In the genomic region with DNA sequence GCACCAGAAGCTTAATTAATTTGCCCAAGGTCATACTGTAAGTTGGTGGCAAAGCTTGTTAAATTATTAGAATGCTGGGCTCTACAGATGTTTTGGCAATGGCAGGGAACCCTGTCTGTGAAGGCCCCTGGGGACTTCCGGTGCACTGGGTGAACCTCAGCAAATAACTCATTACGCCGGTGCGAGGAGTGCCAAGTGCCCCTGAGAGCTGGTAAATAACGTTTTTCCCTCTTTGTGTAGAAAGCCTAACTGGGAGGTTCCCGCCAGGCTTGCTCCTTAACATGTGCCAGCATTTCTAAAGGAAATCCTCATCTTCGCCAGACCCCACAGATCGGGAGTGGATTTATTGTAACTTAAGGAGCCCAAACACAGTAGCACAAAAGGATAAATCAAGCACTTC, we compare ENCODE assay signal across 15 mouse cellular contexts.
DNase-seq lines count a peak whose midpoint lies in the region; ATAC-seq lines count a peak whose summit lies in the region.
"Had no signal": no experiment of that assay in that cellular context is flagged by ENCODE, and none has a peak within 500 bp of the region (broad histone marks: within the 10 kb centered on the region; RNA-seq: fewer than 3 reads in every experiment).

No protein-coding gene starts in this region.

- no peak overlapping the region for H3K4me2 ChIP-seq in embryonic facial prominence, embryonic 14.5 days (ENCODE audit: low read depth, low read length)
- H3K4me2 ChIP-seq in kidney, embryonic 15.5 days, result no peak overlapping the region

- H3K9me3 ChIP-seq in embryonic facial prominence, embryonic 14.5 days (ENCODE audit: control insufficient read depth, low read length), result no peaks in the 10 kb centered on the region
- no peaks in the 10 kb centered on the region for H3K9me3 ChIP-seq in embryonic facial prominence, embryonic 10.5 days
- H3K9me3 ChIP-seq in kidney, embryonic 15.5 days (replicated peaks), result no peaks in the 10 kb centered on the region

- H3K27me3 ChIP-seq in embryonic facial prominence, embryonic 14.5 days (replicated peaks; ENCODE audit: control insufficient read depth, insufficient read depth, low read length), result no peaks in the 10 kb centered on the region
- no peaks in the 10 kb centered on the region for H3K27me3 ChIP-seq in embryonic facial prominence, embryonic 10.5 days (replicated peaks; ENCODE audit: low read depth, poor library complexity, severe bottlenecking)
- no peaks in the 10 kb centered on the region for H3K27me3 ChIP-seq in kidney, embryonic 15.5 days

- no peak overlapping the region for H3K4me3 ChIP-seq in embryonic facial prominence, embryonic 14.5 days (ENCODE audit: low read depth, low read length)
- H3K4me3 ChIP-seq in embryonic facial prominence, embryonic 10.5 days, result no peak overlapping the region
- H3K4me3 ChIP-seq in kidney, embryonic 15.5 days (replicated peaks), result no peak overlapping the region

- no peak overlapping the region for H3K9ac ChIP-seq in embryonic facial prominence, embryonic 14.5 days (ENCODE audit: low read depth, low read length)
- H3K9ac ChIP-seq in kidney, embryonic 15.5 days, result no peak overlapping the region

- ATAC-seq in embryonic facial prominence, embryonic 14.5 days (ENCODE audit: low read depth), result no peak; the same call in 1 of the 2 replicates
- no peak for ATAC-seq in kidney, embryonic 15.5 days (replicated peaks; ENCODE audit: low FRiP score)
- ATAC-seq: intestine, postnatal 0 days had no signal

- 72% methylated on average over 8 of the region's 8 CpGs for WGBS in embryonic facial prominence, embryonic 14.5 days
- WGBS in embryonic facial prominence, embryonic 10.5 days, result 80% methylated on average over 8 of the region's 8 CpGs
- 25% methylated on average over 8 of the region's 8 CpGs for WGBS in kidney, embryonic 15.5 days

- peaks cover 19% of the 10 kb centered on the region; the same call in 1 of the 2 replicates for H3K36me3 ChIP-seq in embryonic facial prominence, embryonic 14.5 days (ENCODE audit: control insufficient read depth, insufficient read depth, low read length)
- peaks cover 22% of the 10 kb centered on the region for H3K36me3 ChIP-seq in embryonic facial prominence, embryonic 10.5 days (replicated peaks)
- peaks cover 14% of the 10 kb centered on the region for H3K36me3 ChIP-seq in kidney, embryonic 15.5 days

- no peaks in the 10 kb centered on the region for H3K4me1 ChIP-seq in embryonic facial prominence, embryonic 14.5 days (ENCODE audit: control insufficient read depth, insufficient read depth, low read length)
- no peaks in the 10 kb centered on the region; the same call in 1 of the 2 replicates for H3K4me1 ChIP-seq in embryonic facial prominence, embryonic 10.5 days
- H3K4me1 ChIP-seq in kidney, embryonic 15.5 days, result peaks cover 21% of the 10 kb centered on the region

- H3K27ac ChIP-seq in embryonic facial prominence, embryonic 14.5 days (replicated peaks; ENCODE audit: low read depth, low read length), result no peak overlapping the region
- no peak overlapping the region for H3K27ac ChIP-seq in embryonic facial prominence, embryonic 10.5 days (replicated peaks)
- H3K27ac ChIP-seq in kidney, embryonic 15.5 days, result no peak overlapping the region
- H3K27ac ChIP-seq: macrophage had no signal

- DNase-seq in embryonic facial prominence, embryonic 14.5 days (ENCODE audit: low spot score), result peak; percentile 46
- no peak for DNase-seq in embryonic facial prominence, embryonic 10.5 days (ENCODE audit: low spot score)
- DNase-seq in kidney, adult 11 months, result peak; percentile 14
- peak; percentile 12 for DNase-seq in ovary, postnatal 36 days (ENCODE audit: low spot score)
- DNase-seq in ovary, postnatal 10 days (ENCODE audit: low spot score), result no peak
- no peak for DNase-seq in MN1 (ENCODE audit: low spot score)
- no peak for DNase-seq in cerebellum, adult 9-10 months
- DNase-seq: adrenal gland, adult 8-10 months; cerebellum, postnatal 36 days; heart, postnatal 14 days; liver; lung, adult 2 months had no signal

Comparison
In these comparisons a context has a peak if more than half of its experiments do, and no peak if none do; other contexts are left out.
1. DNase-seq: peak in embryonic facial prominence, embryonic 14.5 days (single experiment), kidney, adult 11 months (single experiment) and ovary, postnatal 36 days (single experiment); none in embryonic facial prominence, embryonic 10.5 days (single experiment), ovary, postnatal 10 days (single experiment), MN1 (single experiment) and cerebellum, adult 9-10 months (single experiment).